Mouse (Mus musculus): ENCODE results near the gene Rcbtb2.

GRCm38 (mm10) chr14:73257348-73257747 lies 134.5 kb downstream of the Rcbtb2 start:
- TF ChIP-seq POLR2A (IDR thresholded peaks at IDR 0.05; ENCODE audit: insufficient read length, low read depth) (no peak), CEBPB (IDR thresholded peaks at IDR 0.05; ENCODE audit: insufficient read depth, poor library complexity, severe bottlenecking) (no peak), E2F4 (IDR thresholded peaks at IDR 0.05; ENCODE audit: insufficient read depth) (no peak), USF1 (IDR thresholded peaks at IDR 0.05; ENCODE audit: low read depth) (no peak), REST (IDR thresholded peaks at IDR 0.05; ENCODE audit: insufficient read depth, insufficient read length) (no peak), MYOG (IDR thresholded peaks at IDR 0.05; ENCODE audit: control insufficient read depth in 1 of 3, insufficient read depth in 1 of 3, insufficient read length in 2 of 3, low read depth in 2 of 3) (no peak), MYOD1 (IDR thresholded peaks at IDR 0.05; ENCODE audit: control insufficient read depth in 1 of 3, insufficient read length in 2 of 3, low read depth in 2 of 3) (no peak), POLR2AphosphoS2 (IDR thresholded peaks at IDR 0.05; ENCODE audit: insufficient read length, low read depth) (no peak), MAX (IDR thresholded peaks at IDR 0.05; ENCODE audit: low read depth) (no peak), TCF12 (IDR thresholded peaks at IDR 0.05; ENCODE audit: insufficient read depth, poor library complexity, severe bottlenecking) (no peak), SRF (IDR thresholded peaks at IDR 0.05; ENCODE audit: control insufficient read depth, insufficient read length, low read depth) (no peak), TCF3 (IDR thresholded peaks at IDR 0.05; ENCODE audit: insufficient read length, low read depth) (no peak)

Data from myocyte (in vitro differentiated cells).